Mouse (Mus musculus) spleen, postnatal 36 days (tissue): ENCODE data around the gene Tmem169.
"Not testable (repeated sequence)": the region's sequence is repeated elsewhere in the genome, so short reads cannot be mapped to it uniquely, and the experiment has no call there.

Experiments
- DNase-seq, 2 experiments: peaks; one replicate each; pipeline ENCODE4 v3.0.0; 2022; ENCODE audit warnings: low spot score in 2 of 2, mixed read lengths in 1 of 2

The Tmem169 gene

GRCm38 (mm10) chr1:72283992-72284485, at the start of gene Tmem169, which contains the start of gene Pecr:
Tmem169 (plus strand) TSS chr1:72284369.
Pecr (minus strand) TSS chr1:72284314.
- peak; percentile 89 to 90 for DNase-seq

- DNase-seq, result peak; percentile 51 to 53
Measured at GRCm38 (mm10) chr1:72236363-72237006, 47.7 kb upstream of the Tmem169 start.

DNA sequence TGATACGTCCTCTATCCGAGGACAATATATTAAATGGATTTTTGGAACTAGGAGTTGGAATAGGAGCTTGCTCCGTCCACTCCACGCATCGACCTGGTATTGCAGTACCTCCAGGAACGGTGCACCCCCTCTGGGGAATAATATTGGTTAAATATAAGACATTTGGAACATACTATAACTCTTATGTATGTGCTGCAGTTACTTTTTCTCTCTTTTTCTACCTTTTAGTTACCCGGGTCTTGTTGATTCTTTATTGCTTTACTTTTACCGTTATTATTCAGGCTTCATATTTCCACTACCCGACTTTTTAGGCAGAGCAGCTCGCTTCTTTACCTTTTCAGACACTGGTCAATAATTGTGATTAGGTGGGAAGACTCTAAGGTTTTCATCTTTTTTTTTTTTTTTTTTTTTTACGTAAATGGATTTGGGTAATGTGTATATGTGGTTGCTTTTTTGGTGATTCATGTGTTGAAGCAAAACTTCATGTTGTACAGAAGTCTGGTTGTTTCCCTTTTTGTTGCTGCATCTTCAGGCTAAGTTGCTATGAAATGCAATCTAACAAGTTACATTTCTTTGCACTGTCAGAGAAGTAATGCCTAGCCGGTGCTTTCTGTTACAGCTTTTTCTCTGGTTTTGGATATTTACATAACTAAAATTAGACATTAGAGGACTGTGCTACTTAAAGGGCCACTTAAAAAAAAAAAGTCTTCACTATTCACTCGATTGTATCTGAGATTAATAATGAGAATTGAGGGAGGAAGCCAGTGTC, 47.0 kb upstream of the Tmem169 start:
- DNase-seq, result peak; percentile 46 to 69

DNA sequence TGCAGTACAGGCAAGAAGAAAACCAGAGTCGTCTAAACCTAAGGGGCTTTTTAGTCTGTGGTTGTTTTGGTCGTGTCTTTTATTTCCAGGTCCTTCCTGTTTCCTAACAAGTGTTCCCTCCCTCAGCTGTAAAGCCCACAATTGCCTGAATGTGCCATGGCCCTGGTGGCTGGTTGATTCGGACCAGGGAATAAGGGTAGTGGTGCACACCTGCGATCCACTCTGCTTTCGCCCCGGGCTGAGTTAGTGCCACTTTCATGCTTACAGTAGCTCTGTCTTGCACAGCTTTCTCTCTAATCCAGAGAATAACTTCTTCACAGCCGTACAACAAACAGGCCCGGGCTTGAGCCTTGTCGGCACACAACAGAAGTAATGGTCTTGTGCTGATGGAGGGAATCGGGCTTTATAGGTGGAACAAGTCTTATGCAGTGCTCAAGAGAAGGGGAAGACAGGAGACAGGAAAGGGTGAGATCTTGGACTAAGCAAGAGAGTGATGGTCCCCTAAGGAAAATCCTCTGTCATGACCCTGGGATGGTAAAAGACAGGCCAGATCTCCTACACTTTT, 46.1 kb upstream of the Tmem169 start:
- DNase-seq, result no peak

DNA sequence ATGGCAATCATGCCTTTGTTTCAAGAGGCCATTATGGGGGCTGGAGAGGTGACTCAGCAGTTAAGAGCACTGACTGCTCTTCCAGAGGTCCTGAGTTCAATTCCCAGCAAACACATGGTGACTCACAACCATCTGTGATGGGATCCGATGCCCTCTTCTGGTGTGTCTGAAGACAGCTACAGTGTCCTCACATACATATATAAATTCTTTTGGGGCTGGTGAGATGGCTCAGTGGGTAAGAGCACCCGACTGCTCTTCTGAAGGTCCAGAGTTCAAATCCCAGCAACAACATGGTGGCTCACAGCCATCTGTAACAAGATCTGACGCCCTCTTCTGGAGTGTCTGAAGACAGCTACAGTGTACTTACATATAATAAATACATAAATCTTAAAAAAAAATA, 45.1 kb upstream of the Tmem169 start:
- DNase-seq, result not testable (repeated sequence)

GRCm38 (mm10) chr1:72242581-72243143, 41.5 kb upstream of the Tmem169 start:
- DNase-seq, result no peak

GRCm38 (mm10) chr1:72243656-72244316, 40.4 kb upstream of the Tmem169 start:
- peak; percentile 94 to 97 for DNase-seq

GRCm38 (mm10) chr1:72244317-72245036, 39.7 kb upstream of the Tmem169 start:
- DNase-seq, result peak in 1 of 2 experiments; percentile 44

- not testable (repeated sequence) for DNase-seq
Measured at GRCm38 (mm10) chr1:72248226-72248737, 35.9 kb upstream of the Tmem169 start.

GRCm38 (mm10) chr1:72251806-72252205, 32.4 kb upstream of the Tmem169 start:
- no peak for DNase-seq

DNA sequence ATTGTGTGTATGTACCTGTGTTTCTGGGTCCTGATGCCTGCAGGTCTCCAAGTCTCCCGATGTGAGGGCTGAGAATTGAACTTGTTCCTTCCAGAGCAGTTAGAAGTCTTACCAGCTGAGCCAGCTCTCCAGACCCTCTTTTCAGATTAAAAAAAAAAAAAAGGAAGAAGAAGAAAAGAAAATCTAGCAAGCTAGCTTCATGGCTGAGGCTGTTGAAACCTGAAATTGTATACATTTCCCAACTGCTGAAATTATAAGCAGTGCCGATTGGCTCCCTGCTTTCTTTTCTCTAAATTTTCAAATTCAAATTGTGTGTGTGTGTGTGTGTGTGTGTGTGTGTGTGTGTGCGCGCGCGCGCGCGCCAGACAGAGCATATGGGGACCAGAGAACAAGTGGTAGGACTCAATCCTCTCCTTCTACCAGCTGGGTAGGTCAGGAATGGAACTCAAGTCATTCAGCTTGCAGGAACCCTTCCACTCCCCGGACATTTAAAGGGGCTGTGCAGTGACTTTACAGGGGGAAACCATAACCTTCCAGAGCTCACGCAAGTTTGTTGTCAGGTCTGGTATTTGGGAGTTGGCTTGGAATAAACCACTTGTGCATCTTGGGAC, 30.2 kb upstream of the Tmem169 start:
- peak in 1 of 2 experiments; percentile 11 for DNase-seq

DNA sequence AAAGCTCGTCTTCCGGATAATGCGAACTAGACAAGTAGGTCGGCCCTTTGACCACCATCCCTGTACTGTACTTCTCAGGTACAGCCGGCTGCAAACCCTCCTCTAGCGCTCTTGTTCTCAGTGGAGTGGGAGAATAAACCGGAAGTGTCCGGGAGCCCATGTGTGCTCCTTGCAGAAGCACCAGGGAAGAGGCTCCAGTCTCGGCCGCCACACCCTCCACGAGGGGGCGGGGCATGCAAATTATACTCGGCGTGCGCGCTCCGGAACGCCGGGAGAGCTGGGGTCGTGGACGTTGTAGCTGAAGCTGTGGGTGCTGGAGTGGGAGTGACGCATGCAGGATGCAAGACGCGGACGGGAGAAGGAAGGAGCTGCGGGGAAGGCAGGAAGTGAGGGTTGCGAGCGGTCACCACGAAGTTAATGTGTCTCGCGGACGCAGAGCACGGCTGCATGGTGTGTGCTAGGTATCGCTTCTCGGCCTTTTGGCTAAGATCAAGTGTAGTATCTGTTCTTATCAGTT, 29.6 kb upstream of the Tmem169 start:
- peak; percentile 80 to 87 for DNase-seq

- peak; percentile 54 to 69 for DNase-seq
Measured at GRCm38 (mm10) chr1:72255062-72255853, 28.9 kb upstream of the Tmem169 start.

DNA sequence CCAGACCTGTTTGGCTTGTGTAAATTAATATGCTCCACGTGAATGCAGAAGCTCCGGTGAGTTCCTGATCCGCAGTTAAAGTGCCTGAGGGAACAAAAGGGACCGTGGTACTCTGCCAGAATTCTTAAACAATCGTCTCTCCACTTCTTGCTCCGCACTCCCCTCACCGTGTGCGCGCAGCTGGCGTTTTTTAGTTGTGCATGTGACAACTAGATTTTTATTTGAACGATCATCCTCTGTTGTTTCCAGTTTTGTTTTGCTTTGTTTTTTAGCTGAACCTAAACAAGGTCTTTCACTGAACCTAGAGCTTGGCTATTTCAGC, 28.4 kb upstream of the Tmem169 start:
- DNase-seq, result no peak

DNA sequence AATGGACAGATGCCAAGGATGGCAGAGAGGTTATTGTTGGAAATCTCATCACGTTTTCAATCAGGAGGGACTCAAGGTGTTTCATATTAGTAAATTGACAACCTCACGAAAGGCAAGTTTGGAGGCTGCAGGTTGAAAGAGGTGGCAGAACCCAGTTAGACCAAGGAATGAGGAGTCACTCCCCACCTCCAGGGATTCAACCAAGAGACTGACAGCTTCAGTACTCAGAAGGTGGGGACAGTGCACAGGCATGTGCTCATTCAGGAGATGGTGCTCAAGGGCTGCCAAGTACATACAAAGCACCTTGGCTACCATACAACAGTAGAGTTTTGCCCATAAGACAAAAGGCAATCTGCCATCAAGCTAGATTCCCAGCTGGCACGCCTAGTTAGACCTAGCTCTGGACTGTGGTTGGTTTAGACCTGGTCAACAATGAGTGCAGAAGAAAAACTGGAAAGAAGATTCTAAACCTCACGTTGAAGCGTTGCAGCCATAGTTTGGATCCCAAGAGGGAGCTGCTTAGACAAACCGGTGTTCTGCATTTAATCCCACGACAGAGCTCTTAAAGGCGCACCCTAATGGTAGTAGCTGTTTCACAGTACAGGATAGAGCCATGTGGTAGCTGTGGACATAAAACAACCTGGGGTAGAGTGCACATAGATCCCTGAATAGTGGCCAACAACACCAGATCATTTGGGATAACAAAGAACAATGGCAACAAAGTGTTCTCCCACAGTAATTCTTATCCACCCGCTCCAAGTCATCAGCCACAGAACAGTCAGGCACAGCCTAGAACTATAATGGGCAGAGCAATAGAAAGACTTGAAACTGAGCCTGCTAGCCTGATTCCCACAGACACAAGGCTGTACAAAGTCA, 27.6 kb upstream of the Tmem169 start:
- DNase-seq, result no peak

DNA sequence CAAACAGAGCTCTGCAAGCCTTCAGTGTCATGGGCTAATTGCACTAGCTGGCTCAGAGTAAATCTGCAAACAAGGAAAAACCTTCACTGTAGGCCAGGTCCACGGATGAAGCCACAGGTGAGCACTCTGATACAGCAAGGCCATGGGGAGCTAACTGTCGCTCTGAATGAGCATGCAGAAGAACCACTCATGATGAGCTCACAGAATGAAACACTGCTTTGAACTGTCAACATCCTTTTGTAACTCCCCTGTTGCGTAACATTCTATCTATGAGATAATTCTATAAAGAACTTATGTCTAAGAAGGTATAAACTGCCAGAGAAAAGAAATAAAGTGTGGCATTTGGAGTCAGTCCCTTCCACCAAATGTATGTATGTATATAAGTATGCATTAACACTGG, 21.1 kb upstream of the Tmem169 start:
- no peak for DNase-seq

- no peak for DNase-seq
Measured at GRCm38 (mm10) chr1:72278085-72278484, 6.1 kb upstream of the Tmem169 start.

DNA sequence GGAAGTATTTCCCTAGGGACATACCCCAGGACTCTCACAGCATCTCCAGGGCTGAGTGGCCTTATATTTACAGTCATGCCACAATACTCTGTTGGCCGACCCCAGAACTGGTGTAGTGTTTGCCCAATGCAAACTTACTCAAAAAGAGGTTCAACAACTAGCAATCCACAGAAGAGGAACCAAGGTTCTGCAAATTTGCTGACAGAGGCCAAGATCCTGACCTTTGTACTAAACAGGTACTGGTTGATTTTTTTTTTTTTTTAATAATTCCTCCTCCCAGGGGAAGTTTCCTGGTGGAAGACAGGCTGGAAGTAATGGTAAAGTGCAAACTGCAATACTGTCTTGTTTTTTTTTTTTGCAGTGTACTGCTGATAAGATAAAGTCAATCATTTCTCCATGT, 1.6 kb upstream of the Tmem169 start:
- DNase-seq, result no peak
